Mouse (Mus musculus) lung, postnatal 36 days (tissue): ENCODE results near the gene Tspan11.
A peak's percentile ranks its signal among the peaks of the same experiment; 100 is the strongest.

Source experiments
- DNase-seq: peaks from one replicate; pipeline ENCODE4 v3.0.0; 2022; ENCODE audit warnings: mixed read lengths

Gene Tspan11

GRCm38 (mm10) chr6:127887511-127888421, at the start of gene Tspan11:
Tspan11 (plus strand) TSS chr6:127887589.
- peak; percentile 49 for DNase-seq

GRCm38 (mm10) chr6:127837910-127838309, 49.5 kb upstream of the Tspan11 start:
- DNase-seq: no peak

GRCm38 (mm10) chr6:127839538-127839937, 47.9 kb upstream of the Tspan11 start:
- DNase-seq: no peak

GRCm38 (mm10) chr6:127840171-127840570, 47.2 kb upstream of the Tspan11 start:
- no peak for DNase-seq

GRCm38 (mm10) chr6:127841326-127841725, 46.1 kb upstream of the Tspan11 start:
- no peak for DNase-seq

GRCm38 (mm10) chr6:127846521-127846920, 40.9 kb upstream of the Tspan11 start:
- no peak for DNase-seq

- DNase-seq: peak; percentile 38
Observed at GRCm38 (mm10) chr6:127849496-127849895, 37.9 kb upstream of the Tspan11 start.

GRCm38 (mm10) chr6:127851611-127852010, 35.8 kb upstream of the Tspan11 start:
- no peak for DNase-seq

GRCm38 (mm10) chr6:127853241-127853640, 34.1 kb upstream of the Tspan11 start:
- DNase-seq: peak; percentile 82

GRCm38 (mm10) chr6:127853771-127854687, 33.4 kb upstream of the Tspan11 start:
- peak; percentile 80 for DNase-seq

- DNase-seq: no peak
Observed at GRCm38 (mm10) chr6:127854688-127855013, 32.7 kb upstream of the Tspan11 start.

- no peak for DNase-seq
Observed at GRCm38 (mm10) chr6:127855711-127856295, 31.6 kb upstream of the Tspan11 start.

- no peak for DNase-seq
Observed at GRCm38 (mm10) chr6:127861951-127862350, 25.4 kb upstream of the Tspan11 start.

- no peak for DNase-seq
Observed at GRCm38 (mm10) chr6:127865391-127865790, 22.0 kb upstream of the Tspan11 start.

GRCm38 (mm10) chr6:127868546-127868945, 18.8 kb upstream of the Tspan11 start:
- no peak for DNase-seq

- DNase-seq: no peak
Observed at GRCm38 (mm10) chr6:127869121-127869520, 18.3 kb upstream of the Tspan11 start.

GRCm38 (mm10) chr6:127870345-127871324, 16.8 kb upstream of the Tspan11 start:
- DNase-seq: peak; percentile 55

GRCm38 (mm10) chr6:127871436-127871835, 16.0 kb upstream of the Tspan11 start:
- no peak for DNase-seq

GRCm38 (mm10) chr6:127872581-127872980, 14.8 kb upstream of the Tspan11 start:
- no peak for DNase-seq

GRCm38 (mm10) chr6:127875883-127876282, 11.5 kb upstream of the Tspan11 start:
- DNase-seq: no peak

- no peak for DNase-seq
Observed at GRCm38 (mm10) chr6:127876436-127876835, 11.0 kb upstream of the Tspan11 start.

- no peak for DNase-seq
Observed at GRCm38 (mm10) chr6:127877026-127877425, 10.4 kb upstream of the Tspan11 start.
